Mouse (Mus musculus): Measurements from ENCODE around the gene M1ap. TPM values are rescaled to one million over a fixed set of nuclear protein-coding genes. Genes with fewer than 3 reads are reported as not detected.

M1ap gene
- total and polyA plus RNA-seq, 2 experiments from 2014 or later = 1.2 TPM; not detected in 1

GRCm38 (mm10) chr6:83023008-83023407, 76.3 kb downstream of the M1ap start:
- WGBS = 87% methylated on average over 9 of the region's 9 CpGs
- Histone ChIP-seq H3K4me3 (ENCODE audit: low read depth, low read length) (no peak overlapping the region), H3K9ac (replicated peaks; ENCODE audit: low read length, poor library complexity, severe bottlenecking) (no peak overlapping the region), H3K4me1 (ENCODE audit: insufficient read depth, low read length) (no peaks in the 10 kb centered on the region), H3K27ac (ENCODE audit: low read depth, low read length) (no peak overlapping the region), H3K36me3 (ENCODE audit: insufficient read depth, low read length) (no peaks in the 10 kb centered on the region), H3K9me3 (ENCODE audit: low read length) (no peaks in the 10 kb centered on the region), H3K4me2 (ENCODE audit: low read depth, low read length, poor library complexity, severe bottlenecking) (no peak overlapping the region), H3K27me3 (ENCODE audit: insufficient read depth, low read length) (no peaks in the 10 kb centered on the region)
- no peak for ATAC-seq (ENCODE audit: low FRiP score)
- DNase-seq (ENCODE audit: low spot score) = no peak
- no peak for TF ChIP-seq CTCF (IDR thresholded peaks at IDR 0.05)

DNA sequence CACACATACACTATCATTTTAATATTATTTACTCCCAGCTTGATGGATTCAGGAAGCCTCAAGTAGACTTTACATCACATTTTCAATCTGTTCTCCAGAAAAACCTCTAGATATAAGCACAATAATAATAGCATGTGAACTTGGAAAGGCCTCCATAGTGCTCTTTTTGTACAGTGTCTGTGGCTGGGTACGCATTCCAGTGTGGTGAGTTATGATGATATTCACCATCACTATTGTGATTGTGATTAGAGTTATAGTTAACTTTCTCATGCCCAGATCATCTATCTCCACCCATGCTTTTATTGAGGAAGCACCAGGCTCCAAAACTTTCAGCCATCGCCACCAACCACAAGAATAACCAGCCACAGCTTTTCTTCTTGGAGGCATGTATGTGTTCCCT, 77.1 kb downstream of the M1ap start:
- DNase-seq (ENCODE audit: low spot score) (no peak), ATAC-seq (ENCODE audit: low FRiP score) (no peak)
- no peak overlapping the region for H3K9ac ChIP-seq (replicated peaks; ENCODE audit: low read length, poor library complexity, severe bottlenecking)
- H3K4me2 ChIP-seq (ENCODE audit: low read depth, low read length, poor library complexity, severe bottlenecking) = no peak overlapping the region
- WGBS = 97% methylated on average over 2 of the region's 2 CpGs
- no peaks in the 10 kb centered on the region for H3K36me3 ChIP-seq (ENCODE audit: insufficient read depth, low read length)
- H3K27ac ChIP-seq (ENCODE audit: low read depth, low read length) = no peak overlapping the region
- H3K27me3 ChIP-seq (ENCODE audit: insufficient read depth, low read length) = no peaks in the 10 kb centered on the region
- H3K4me3 ChIP-seq (ENCODE audit: low read depth, low read length) = no peak overlapping the region
- H3K9me3 ChIP-seq (ENCODE audit: low read length) = no peaks in the 10 kb centered on the region
- no peak for TF ChIP-seq CTCF (IDR thresholded peaks at IDR 0.05)
- no peaks in the 10 kb centered on the region for H3K4me1 ChIP-seq (ENCODE audit: insufficient read depth, low read length)

DNA sequence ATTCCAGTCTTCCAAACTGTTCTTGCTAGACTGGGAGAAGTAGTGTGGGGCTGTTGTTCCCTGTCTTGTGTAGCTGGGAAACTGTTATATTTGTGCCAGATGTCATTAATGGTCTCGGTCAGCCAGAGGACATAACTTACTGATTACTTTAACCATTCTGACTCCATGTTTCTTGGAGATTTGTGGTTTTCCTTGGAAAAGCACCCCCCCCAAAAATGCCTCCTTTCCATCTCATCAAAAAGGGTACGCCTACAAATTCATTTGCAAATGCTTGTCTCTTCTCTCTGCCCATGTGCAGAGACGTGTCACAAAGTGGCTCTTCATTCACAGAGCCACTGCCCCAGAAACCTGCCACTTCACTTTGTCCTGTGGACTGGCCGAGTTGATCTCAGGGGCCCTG, 77.7 kb downstream of the M1ap start:
- H3K9me3 ChIP-seq (ENCODE audit: low read length) = no peaks in the 10 kb centered on the region
- H3K27ac ChIP-seq (ENCODE audit: low read depth, low read length) = no peak overlapping the region
- ATAC-seq (ENCODE audit: low FRiP score) (no peak), DNase-seq (ENCODE audit: low spot score) (no peak)
- no peak overlapping the region for H3K4me3 ChIP-seq (ENCODE audit: low read depth, low read length)
- WGBS = 73% methylated on average over 4 of the region's 4 CpGs
- no peaks in the 10 kb centered on the region for H3K36me3 ChIP-seq (ENCODE audit: insufficient read depth, low read length)
- TF ChIP-seq CTCF (IDR thresholded peaks at IDR 0.05) = no peak
- no peak overlapping the region for H3K4me2 ChIP-seq (ENCODE audit: low read depth, low read length, poor library complexity, severe bottlenecking)
- H3K9ac ChIP-seq (replicated peaks; ENCODE audit: low read length, poor library complexity, severe bottlenecking) = no peak overlapping the region
- no peaks in the 10 kb centered on the region for H3K27me3 ChIP-seq (ENCODE audit: insufficient read depth, low read length)
- no peaks in the 10 kb centered on the region for H3K4me1 ChIP-seq (ENCODE audit: insufficient read depth, low read length)

- H3K36me3 ChIP-seq (ENCODE audit: insufficient read depth, low read length) = no peaks in the 10 kb centered on the region
- no peak for DNase-seq (ENCODE audit: low spot score)
- no peaks in the 10 kb centered on the region for H3K9me3 ChIP-seq (ENCODE audit: low read length)
- H3K4me3 ChIP-seq (ENCODE audit: low read depth, low read length) = no peak overlapping the region
- H3K4me2 ChIP-seq (ENCODE audit: low read depth, low read length, poor library complexity, severe bottlenecking) = no peak overlapping the region
- H3K4me1 ChIP-seq (ENCODE audit: insufficient read depth, low read length) = no peaks in the 10 kb centered on the region
- WGBS = 99% methylated on average over 4 of the region's 4 CpGs
- H3K27ac ChIP-seq (ENCODE audit: low read depth, low read length) = no peak overlapping the region
- ATAC-seq (ENCODE audit: low FRiP score) = no peak
- no peak overlapping the region for H3K9ac ChIP-seq (replicated peaks; ENCODE audit: low read length, poor library complexity, severe bottlenecking)
- TF ChIP-seq CTCF (IDR thresholded peaks at IDR 0.05) = no peak
- no peaks in the 10 kb centered on the region for H3K27me3 ChIP-seq (ENCODE audit: insufficient read depth, low read length)
Observed at GRCm38 (mm10) chr6:83025221-83025620, 78.5 kb downstream of the M1ap start.

- TF ChIP-seq CTCF (IDR thresholded peaks at IDR 0.05) = no peak
- no peaks in the 10 kb centered on the region for H3K4me1 ChIP-seq (ENCODE audit: insufficient read depth, low read length)
- ATAC-seq (ENCODE audit: low FRiP score) = no peak
Observed at GRCm38 (mm10) chr6:83027293-83027692, 80.6 kb downstream of the M1ap start.

DNA sequence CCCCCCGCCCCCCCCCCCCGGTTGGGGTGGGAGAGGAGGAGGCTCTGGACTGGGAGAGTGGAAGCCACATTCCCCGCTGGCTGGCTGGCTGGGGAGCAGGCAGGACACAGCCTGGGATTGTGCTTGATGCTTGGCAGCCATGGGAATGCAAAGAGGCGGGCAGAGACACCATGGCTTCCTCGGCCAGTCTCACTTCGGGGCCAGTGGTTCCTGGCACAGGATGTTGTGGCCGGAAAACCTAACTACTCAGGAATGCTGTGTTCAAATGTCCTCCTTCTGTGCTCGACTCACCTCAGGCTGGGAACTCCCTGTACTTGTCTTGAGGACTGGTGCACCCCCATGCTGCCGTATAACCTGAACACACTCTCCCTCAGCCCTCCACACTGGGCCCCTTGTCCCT, 81.0 kb downstream of the M1ap start:
- Histone ChIP-seq H3K27ac (ENCODE audit: low read depth, low read length) (no peak overlapping the region), H3K4me3 (ENCODE audit: low read depth, low read length) (no peak overlapping the region), H3K27me3 (ENCODE audit: insufficient read depth, low read length) (peaks cover 18% of the 10 kb centered on the region), H3K9me3 (ENCODE audit: low read length) (no peaks in the 10 kb centered on the region), H3K36me3 (ENCODE audit: insufficient read depth, low read length) (no peaks in the 10 kb centered on the region), H3K4me2 (ENCODE audit: low read depth, low read length, poor library complexity, severe bottlenecking) (no peak overlapping the region), H3K9ac (replicated peaks; ENCODE audit: low read length, poor library complexity, severe bottlenecking) (no peak overlapping the region), H3K4me1 (ENCODE audit: insufficient read depth, low read length) (no peaks in the 10 kb centered on the region)
- DNase-seq (ENCODE audit: low spot score) (no peak), ATAC-seq (ENCODE audit: low FRiP score) (no peak)
- no peak for TF ChIP-seq CTCF (IDR thresholded peaks at IDR 0.05)
- WGBS = 75% methylated on average over 7 of the region's 9 CpGs

More at GRCm38 (mm10) chr6:83027293-83027692, 80.6 kb downstream of the M1ap start:
- Histone ChIP-seq H3K4me2 (ENCODE audit: low read depth, low read length, poor library complexity, severe bottlenecking) (no peak overlapping the region), H3K27me3 (ENCODE audit: insufficient read depth, low read length) (peaks cover 16% of the 10 kb centered on the region), H3K4me3 (ENCODE audit: low read depth, low read length) (no peak overlapping the region), H3K36me3 (ENCODE audit: insufficient read depth, low read length) (no peaks in the 10 kb centered on the region), H3K9me3 (ENCODE audit: low read length) (no peaks in the 10 kb centered on the region), H3K9ac (replicated peaks; ENCODE audit: low read length, poor library complexity, severe bottlenecking) (no peak overlapping the region), H3K27ac (ENCODE audit: low read depth, low read length) (no peak overlapping the region)
- WGBS = 67% methylated on average over 8 of the region's 8 CpGs
- no peak for DNase-seq (ENCODE audit: low spot score)
